Mouse (Mus musculus): ENCODE measurements around the gene Lamb3.

GRCm38 (mm10) chr1:193234130-193234645 lies 26.7 kb downstream of the Lamb3 start:
- no peak for TF ChIP-seq POLR2A (IDR thresholded peaks at IDR 0.05; ENCODE audit: low read depth, low read length)
- TF ChIP-seq CTCF (conservative IDR thresholded peaks at IDR 0.05; ENCODE audit: insufficient read depth, insufficient read length, low read depth, low read length) = no peak
